Mouse (Mus musculus) C2C12 (cell line): Measurements from ENCODE around the gene Mex3a.
A peak's percentile ranks its signal among the peaks of the same experiment; 100 is the strongest.

Source experiments
- CEBPB ChIP-seq: IDR thresholded peaks from one replicate; pipeline ENCODE4 v1.6.1; 2011; ENCODE audit warnings: low read depth, mild to moderate bottlenecking, control low read depth, moderate library complexity
- CTCF ChIP-seq: IDR thresholded peaks from one replicate; pipeline ENCODE4 v1.5.1; 2011; ENCODE audit not compliant: control insufficient read depth, insufficient read depth, insufficient read length
- MAX ChIP-seq: IDR thresholded peaks from one replicate; pipeline ENCODE4 v1.6.1; 2011; ENCODE audit warnings: mild to moderate bottlenecking, control low read depth
- MYOD1 ChIP-seq: IDR thresholded peaks from one replicate; pipeline ENCODE4 v1.6.1; 2011; ENCODE audit warnings: low read depth; ENCODE audit not compliant: control insufficient read depth, insufficient read length
- MYOG ChIP-seq: IDR thresholded peaks from one replicate; pipeline ENCODE4 v1.6.1; 2011; ENCODE audit not compliant: control insufficient read depth, insufficient read length; ENCODE audit errors: extremely low read depth
- USF1 ChIP-seq: IDR thresholded peaks from one replicate; pipeline ENCODE4 v1.6.1; 2011; ENCODE audit warnings: low read depth, mild to moderate bottlenecking, control low read depth, moderate library complexity

DNA sequence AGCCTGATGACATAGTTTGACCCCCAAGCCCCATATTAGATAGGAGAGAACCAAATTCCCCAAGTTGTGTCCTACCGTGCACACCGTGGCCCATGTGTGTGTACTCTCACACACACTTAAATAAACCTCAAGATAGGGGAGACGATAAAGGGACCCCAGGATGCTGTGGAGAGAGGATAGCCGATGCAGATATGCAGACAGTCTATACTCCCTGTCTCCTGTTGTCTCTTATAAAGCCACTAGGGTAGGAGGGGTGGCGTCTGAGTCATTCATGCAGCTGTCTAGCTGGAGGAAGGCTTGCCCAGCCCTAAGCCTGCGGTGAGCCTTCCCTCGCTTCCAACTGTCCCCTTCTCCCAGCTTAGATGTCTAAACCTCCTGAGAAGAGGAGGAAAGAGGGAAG, 32.1 kb upstream of the Mex3a start:
- no peak for TF ChIP-seq CTCF
- no peak for TF ChIP-seq USF1
- no peak for TF ChIP-seq CEBPB
- TF ChIP-seq MYOD1 = peak; percentile 96
- no peak for TF ChIP-seq MYOG
- no peak for TF ChIP-seq MAX
